Mouse (Mus musculus) left cerebral cortex, postnatal 25 days (tissue): ENCODE measurements around the gene Cpsf4. TPM values are rescaled to one million over a fixed set of nuclear protein-coding genes. Genes with fewer than 3 reads are reported as not detected.
"Not testable (repeated sequence)": the region's sequence is repeated elsewhere in the genome, so short reads cannot be mapped to it uniquely, and the experiment has no call there.

Experiments used
- DNase-seq, 2 experiments: peaks; one replicate each; pipeline ENCODE4 v3.0.0; 2022; ENCODE audit warnings: low spot score in 2 of 2, mixed read lengths in 1 of 2
- intact Hi-C: fragments of 180-260 bp; cut with DNase I; formaldehyde crosslinking; loops from one replicate; pipeline ENCODE4 v1.15.1; 2025
- total RNA-seq, 2 experiments: library from RNA; stranded (reverse); gene quantifications; 2 replicates each; pipeline ENCODE4 v1.2.3; 2021

Gene Cpsf4
- total RNA-seq, 2 experiments from 2014 or later = 21.4 to 21.7 TPM

DNA sequence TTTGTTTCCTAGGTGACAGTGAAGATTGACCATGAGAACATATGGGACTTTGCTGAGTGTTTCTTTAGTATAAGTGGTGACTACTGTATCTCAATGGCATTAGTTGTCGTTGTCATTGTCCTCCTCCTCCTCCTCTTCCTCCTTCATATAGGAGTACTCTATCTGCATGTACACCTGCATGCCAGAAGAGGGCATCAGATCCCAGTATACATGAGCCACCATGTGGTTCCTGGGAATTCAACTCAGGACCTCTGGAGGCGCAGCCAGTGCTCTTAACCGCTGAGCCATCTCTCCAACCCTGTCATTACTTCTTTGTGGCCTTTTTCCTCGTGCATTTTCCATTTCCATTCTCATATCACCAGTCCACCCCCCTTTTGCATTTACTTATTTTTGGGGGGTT lies 47.7 kb downstream of the Cpsf4 start:
- intact Hi-C loops = no loop called here
- no peak for DNase-seq

- intact Hi-C loops = no loop called here
Observed at GRCm38 (mm10) chr5:145217746-145218145, 50.7 kb downstream of the Cpsf4 start.

DNA sequence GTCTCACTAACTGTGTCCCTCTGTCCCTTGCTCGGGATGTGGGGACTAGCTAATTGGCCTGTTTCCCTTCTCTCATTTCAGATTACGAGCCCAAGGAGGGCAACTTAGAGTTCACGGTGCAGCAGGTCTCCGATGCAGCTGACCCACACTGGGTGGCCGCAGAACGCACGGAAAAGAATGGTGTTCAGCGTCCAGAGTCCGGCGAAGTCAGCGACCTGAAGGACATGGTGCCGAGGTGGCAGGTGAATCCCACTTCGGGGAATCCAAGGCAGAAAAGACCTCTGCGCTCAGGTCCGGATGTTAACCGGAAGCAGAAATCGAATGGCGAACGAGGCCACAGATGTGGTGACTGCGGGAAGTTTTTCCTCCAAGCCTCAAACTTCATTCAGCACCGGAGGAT lies 51.2 kb downstream of the Cpsf4 start:
- no peak for DNase-seq
- intact Hi-C loops = no loop called here

More at GRCm38 (mm10) chr5:145217746-145218145, 50.7 kb downstream of the Cpsf4 start:
- no peak for DNase-seq

DNA sequence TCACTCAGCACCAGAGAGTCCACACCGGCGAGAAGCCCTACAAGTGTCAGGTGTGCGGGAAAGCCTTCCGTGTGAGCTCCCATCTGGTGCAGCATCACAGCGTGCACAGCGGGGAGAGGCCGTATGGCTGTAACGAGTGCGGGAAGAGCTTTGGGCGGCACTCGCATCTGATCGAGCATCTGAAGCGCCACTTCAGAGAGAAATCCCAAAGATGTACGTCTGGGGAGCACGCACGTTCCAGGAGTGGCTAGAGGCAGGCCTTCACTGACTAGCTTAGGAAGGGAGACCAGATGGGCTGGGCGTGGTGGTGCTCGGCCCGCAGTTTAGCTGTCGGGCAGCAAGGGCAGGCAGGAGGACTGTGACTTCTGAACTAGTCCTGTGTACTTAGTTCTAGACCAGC lies 51.7 kb downstream of the Cpsf4 start:
- DNase-seq = no peak
- intact Hi-C loops = no loop called here

- intact Hi-C loops = no loop called here
- no peak for DNase-seq
Observed at GRCm38 (mm10) chr5:145219981-145220380, 53.0 kb downstream of the Cpsf4 start.

DNA sequence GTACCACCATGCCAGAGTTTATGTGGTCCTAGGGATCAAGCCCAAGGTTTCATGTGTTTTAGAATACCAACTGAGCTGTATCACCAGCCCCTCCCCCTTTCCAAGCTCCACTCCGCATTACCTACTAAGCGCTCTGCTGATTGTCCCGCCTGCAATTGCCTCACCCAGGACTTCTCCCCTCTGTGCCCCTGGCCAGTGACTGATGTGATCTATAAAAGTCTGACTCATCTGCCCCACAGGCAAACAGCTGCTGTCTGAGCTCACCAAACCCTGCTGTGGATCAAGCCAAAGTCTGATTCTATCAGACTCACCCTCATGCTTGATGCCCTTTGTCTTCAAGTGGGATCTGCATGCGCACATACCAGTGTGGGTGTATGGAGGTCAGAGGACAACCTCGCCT lies 55.8 kb downstream of the Cpsf4 start:
- no peak for DNase-seq
- intact Hi-C loops = no loop called here

DNA sequence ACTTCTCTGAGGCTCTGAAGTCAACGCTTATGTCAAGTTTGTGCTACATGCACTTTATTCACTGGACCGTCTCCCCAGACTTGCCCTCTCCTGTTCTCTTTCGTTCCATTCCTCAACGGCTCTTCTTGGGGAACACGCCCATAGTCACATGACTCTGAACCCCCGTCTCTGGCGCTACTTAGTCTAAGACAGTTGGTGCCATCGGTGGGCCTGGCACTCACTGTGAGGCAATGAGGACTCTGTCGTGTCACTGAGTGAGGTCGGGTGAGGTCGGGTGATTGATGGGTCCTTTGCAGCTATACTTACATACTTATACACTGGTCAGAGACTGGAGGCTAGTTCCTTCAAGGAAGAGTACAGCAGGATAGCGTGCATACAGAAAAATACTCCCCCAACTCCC lies 56.4 kb downstream of the Cpsf4 start:
- intact Hi-C loops = no loop called here
- no peak for DNase-seq

- intact Hi-C loops = no loop called here
- no peak for DNase-seq
Observed at GRCm38 (mm10) chr5:145226453-145226852, 59.4 kb downstream of the Cpsf4 start.

- intact Hi-C loops, DNase-seq: not testable (repeated sequence)
Observed at GRCm38 (mm10) chr5:145229283-145229682, 62.3 kb downstream of the Cpsf4 start.

DNA sequence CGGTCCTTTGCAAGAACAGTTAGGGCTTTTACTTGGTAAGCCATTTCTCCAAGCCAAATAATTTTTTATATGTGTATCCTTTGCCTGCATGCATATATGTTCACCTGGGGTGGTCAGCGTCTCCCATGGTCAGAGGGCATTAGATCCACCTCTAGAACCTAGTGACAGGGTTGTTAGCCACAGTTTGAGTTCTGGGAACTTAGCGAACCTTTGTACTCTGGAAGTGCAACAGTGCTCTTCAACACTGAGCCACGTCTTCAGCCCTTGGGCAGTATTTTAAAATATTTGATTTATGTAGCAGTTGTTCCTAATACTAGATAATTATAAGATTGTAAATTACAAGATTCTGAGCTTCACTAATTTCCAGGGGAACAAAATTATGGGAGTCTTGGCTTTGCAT lies 63.6 kb downstream of the Cpsf4 start:
- DNase-seq = no peak
- intact Hi-C loops = loop anchor here (1.0 to 5.0 kb wide), 4 partner anchors 26 to 137 kb away; partner anchors contain the start of genes Zkscan5 and Zscan25

- peak; percentile 98 for DNase-seq
- intact Hi-C loops = loop anchor here (1.0 to 5.0 kb wide), 4 partner anchors 27 to 136 kb away; partner anchors contain the start of genes Zkscan5 and Zscan25
Observed at GRCm38 (mm10) chr5:145231367-145231871, 64.4 kb downstream of the Cpsf4 start, which contains the start of gene Zfp655. Zfp655 (plus strand) TSS chr5:145231715.

Other genes with a start within 250 kb of the Cpsf4 start
- 10 to 100 TPM; 33.2 to 36.9 TPM for gene Smurf1, start 201.4 kb upstream of the Cpsf4 start, total RNA-seq
- not detected for gene Gm4871, start 134.5 kb upstream of the Cpsf4 start, total RNA-seq
- not detected for gene 1700018F24Rik, start 124.2 kb upstream of the Cpsf4 start, total RNA-seq
- gene Arpc1a, start 83.4 kb upstream of the Cpsf4 start, total RNA-seq = 100 to 1,000 TPM; 203 to 205 TPM
- gene Kpna7, start 83.2 kb upstream of the Cpsf4 start, total RNA-seq = not detected
- 10 to 100 TPM; 23.0 to 25.1 TPM for gene Arpc1b, start 53.0 kb upstream of the Cpsf4 start, total RNA-seq
- 10 to 100 TPM; 89.7 to 91.5 TPM for gene Pdap1, start 27.0 kb upstream of the Cpsf4 start, total RNA-seq
- gene Bud31, start 26.9 kb upstream of the Cpsf4 start, total RNA-seq = 10 to 100 TPM; 81.0 to 85.3 TPM
- 10 to 100 TPM; 18.8 to 19.8 TPM for gene Ptcd1, start 105 bp upstream of the Cpsf4 start, total RNA-seq
- 100 to 1,000 TPM; 262 to 266 TPM for gene Atp5j2, start 24.8 kb downstream of the Cpsf4 start, total RNA-seq
- gene Zkscan14, start 34.7 kb downstream of the Cpsf4 start, total RNA-seq = 10 to 100 TPM; 11.5 to 12.6 TPM
- gene Zkscan5, start 37.3 kb downstream of the Cpsf4 start, total RNA-seq = 10 to 100 TPM; 10.2 to 11.7 TPM
- 10 to 100 TPM; 29.9 to 32.5 TPM for gene Zfp655, start 64.5 kb downstream of the Cpsf4 start, total RNA-seq
- 10 to 100 TPM; 17.2 to 19.1 TPM for gene Zscan25, start 113.3 kb downstream of the Cpsf4 start, total RNA-seq
- not detected for gene Cyp3a57, start 178.1 kb downstream of the Cpsf4 start, total RNA-seq